Mouse (Mus musculus) embryonic facial prominence, embryonic 12.5 days (tissue): ENCODE measurements around the gene Duoxa2. TPM values are rescaled to one million over a fixed set of nuclear protein-coding genes. Genes with fewer than 3 reads are reported as not detected.
"Not testable (repeated sequence)": the region's sequence is repeated elsewhere in the genome, so short reads cannot be mapped to it uniquely, and the experiment has no call there.

ENCODE experiments used
- ATAC-seq: fragments of 200-750 bp; cut with Nextera tagmentation; 2 replicates; pipeline ENCODE4 v1.8.0; 2017; ENCODE audit not compliant: insufficient number of reproducible peaks, insufficient read depth, low FRiP score, low TSS enrichment
- H3K27ac ChIP-seq: fragments of 300-500 bp; sonication (generic); 2 replicates; pipeline ENCODE4 v1.5.1; 2016; ENCODE audit warnings: mild to moderate bottlenecking
- H3K27me3 ChIP-seq: fragments of 300-500 bp; sonication (generic); 2 replicates; pipeline ENCODE4 v1.6.1; 2016; ENCODE audit warnings: mild to moderate bottlenecking, moderate library complexity
- H3K36me3 ChIP-seq: fragments of 300-500 bp; sonication (generic); 2 replicates; pipeline ENCODE4 v1.6.1; 2016; ENCODE audit warnings: mild to moderate bottlenecking
- H3K4me1 ChIP-seq: fragments of 300-500 bp; sonication (generic); 2 replicates; pipeline ENCODE4 v1.6.1; 2016
- H3K4me2 ChIP-seq: fragments of 300-500 bp; sonication (generic); replicated peaks from 2 replicates; pipeline ENCODE4 v1.6.1; 2016; ENCODE audit warnings: mild to moderate bottlenecking, moderate library complexity
- H3K4me3 ChIP-seq: fragments of 300-500 bp; sonication (generic); 2 replicates; pipeline ENCODE4 v1.5.1; 2016; ENCODE audit warnings: mild to moderate bottlenecking
- H3K9ac ChIP-seq: fragments of 300-500 bp; sonication (generic); 2 replicates; pipeline ENCODE4 v1.6.1; 2016; ENCODE audit warnings: mild to moderate bottlenecking, moderate library complexity
- H3K9me3 ChIP-seq: fragments of 300-500 bp; sonication (generic); 2 replicates; pipeline ENCODE4 v1.6.1; 2016; ENCODE audit warnings: mild to moderate bottlenecking, moderate library complexity
- WGBS: fragments of 180-500 bp; shearing (Covaris S2); methylation state at CpG from one replicate; pipeline ENCODE4 v1.1.7; 2016; 5-methylcytosine and 5-hydroxymethylcytosine counted together
- polyA plus RNA-seq: library from polyadenylated mRNA; unstranded; fragments of >200 nt; fragmentation: Nextera tagmentation; extraction: Ambion mirVana; gene quantifications from 2 replicates; pipeline ENCODE4 v1.2.1, GENCODE M21; 2016

Duoxa2 gene
- polyA plus RNA-seq, 1 experiment from 2014 or later: not detected

GRCm38 (mm10) chr2:122312722-122313417 lies 14.2 kb downstream of the Duoxa2 start:
- peaks cover 54% of the 10 kb centered on the region for H3K27me3 ChIP-seq
- WGBS: 3% methylated on average over 27 of the region's 27 CpGs
- H3K36me3 ChIP-seq: no peaks in the 10 kb centered on the region
- no peak for ATAC-seq
- H3K4me1 ChIP-seq: peaks cover 4% of the 10 kb centered on the region; the same call in 1 of the 2 replicates
- no peak overlapping the region for H3K27ac ChIP-seq
- no peak overlapping the region for H3K4me3 ChIP-seq
- no peak overlapping the region for H3K9ac ChIP-seq
- H3K9me3 ChIP-seq: no peaks in the 10 kb centered on the region
- H3K4me2 ChIP-seq: peak overlapping the region; percentile 53

GRCm38 (mm10) chr2:122313536-122313935 lies 14.8 kb downstream of the Duoxa2 start, which contains the start of gene Duoxa1:
Gene Duoxa1, minus strand, starts transcription at chr2:122313730.
- WGBS: 2% methylated on average over 24 of the region's 24 CpGs
- no peak; the same call in 1 of the 2 replicates for ATAC-seq
- peaks cover 53% of the 10 kb centered on the region for H3K27me3 ChIP-seq
- H3K27ac ChIP-seq: no peak within 1 kb of the TSS
- H3K9me3 ChIP-seq: no peaks in the 10 kb centered on the region
- H3K4me3 ChIP-seq: peak within 1 kb of the TSS; percentile 22
- H3K4me1 ChIP-seq: peaks cover 4% of the 10 kb centered on the region; the same call in 1 of the 2 replicates
- H3K9ac ChIP-seq: peak within 1 kb of the TSS; percentile 19; the same call in 1 of the 2 replicates
- H3K4me2 ChIP-seq: peak within 1 kb of the TSS; percentile 53
- H3K36me3 ChIP-seq: no peaks in the 10 kb centered on the region

GRCm38 (mm10) chr2:122315372-122315771 lies 16.7 kb downstream of the Duoxa2 start, which contains the start of gene Duox1:
Gene Duox1, plus strand, starts transcription at chr2:122315672.
- Histone ChIP-seq H3K36me3 (no peaks in the 10 kb centered on the region), H3K4me2 (no peak within 1 kb of the TSS), H3K4me3 (no peak within 1 kb of the TSS), H3K27me3 (peaks cover 46% of the 10 kb centered on the region), H3K27ac (no peak within 1 kb of the TSS), H3K9ac (no peak within 1 kb of the TSS), H3K4me1 (peaks cover 4% of the 10 kb centered on the region; the same call in 1 of the 2 replicates), H3K9me3 (no peaks in the 10 kb centered on the region)
- no peak for ATAC-seq
- WGBS: 91% methylated on average over 7 of the region's 7 CpGs

- no peak overlapping the region for H3K27ac ChIP-seq
- 72% methylated on average over 4 of the region's 4 CpGs for WGBS
- ATAC-seq: no peak
- peaks cover 31% of the 10 kb centered on the region for H3K27me3 ChIP-seq
- no peaks in the 10 kb centered on the region for H3K36me3 ChIP-seq
- no peak overlapping the region for H3K4me3 ChIP-seq
- H3K9ac ChIP-seq: no peak overlapping the region
- H3K4me2 ChIP-seq: no peak overlapping the region
- peaks cover 4% of the 10 kb centered on the region; the same call in 1 of the 2 replicates for H3K4me1 ChIP-seq
- no peaks in the 10 kb centered on the region for H3K9me3 ChIP-seq
Measured at GRCm38 (mm10) chr2:122317384-122317783, 18.7 kb downstream of the Duoxa2 start.

- no peaks in the 10 kb centered on the region for H3K4me1 ChIP-seq
- H3K36me3 ChIP-seq: no peaks in the 10 kb centered on the region
- H3K9me3 ChIP-seq: no peaks in the 10 kb centered on the region
- H3K27ac ChIP-seq: no peak overlapping the region
- no peak for ATAC-seq
- H3K4me2 ChIP-seq: no peak overlapping the region
- 59% methylated on average over 3 of the region's 3 CpGs for WGBS
- no peak overlapping the region for H3K9ac ChIP-seq
- H3K27me3 ChIP-seq: no peaks in the 10 kb centered on the region
- no peak overlapping the region for H3K4me3 ChIP-seq
Measured at GRCm38 (mm10) chr2:122323960-122324359, 25.3 kb downstream of the Duoxa2 start.

DNA sequence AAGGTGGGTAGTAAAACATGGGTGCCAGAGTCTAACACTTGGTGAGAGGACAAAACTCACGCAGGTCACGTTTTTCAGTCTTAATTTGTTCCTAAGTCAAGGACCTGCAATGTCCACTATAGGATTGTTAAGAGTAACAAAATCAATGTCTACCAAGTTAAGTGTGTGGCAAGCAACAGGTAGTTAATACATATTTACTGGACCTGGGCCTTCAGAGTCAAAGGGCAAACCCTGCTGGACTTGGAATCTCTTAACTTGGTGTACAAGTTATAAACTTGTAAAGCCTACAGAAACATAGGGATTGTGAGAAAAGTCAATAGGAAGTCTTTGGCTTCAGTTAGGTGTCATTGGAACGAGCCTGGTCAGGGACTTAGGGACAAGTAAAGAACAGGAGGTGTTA lies 25.9 kb downstream of the Duoxa2 start:
- Histone ChIP-seq H3K36me3 (no peaks in the 10 kb centered on the region), H3K4me2 (no peak overlapping the region), H3K4me3 (no peak overlapping the region), H3K27ac (no peak overlapping the region), H3K27me3 (no peaks in the 10 kb centered on the region), H3K9ac (no peak overlapping the region), H3K9me3 (no peaks in the 10 kb centered on the region), H3K4me1 (no peaks in the 10 kb centered on the region)
- 76% methylated on average over 3 of the region's 3 CpGs for WGBS
- ATAC-seq: no peak

GRCm38 (mm10) chr2:122325361-122325760 lies 26.7 kb downstream of the Duoxa2 start:
- 48% methylated on average over 2 of the region's 2 CpGs for WGBS
- H3K4me2 ChIP-seq: no peak overlapping the region
- H3K9me3 ChIP-seq: no peaks in the 10 kb centered on the region

GRCm38 (mm10) chr2:122327986-122328385 lies 29.3 kb downstream of the Duoxa2 start:
- H3K9me3 ChIP-seq: no peaks in the 10 kb centered on the region
- H3K27ac ChIP-seq: no peak overlapping the region
- no peaks in the 10 kb centered on the region for H3K36me3 ChIP-seq
- H3K9ac ChIP-seq: no peak overlapping the region
- H3K4me2 ChIP-seq: no peak overlapping the region
- no peaks in the 10 kb centered on the region for H3K27me3 ChIP-seq
- no peaks in the 10 kb centered on the region for H3K4me1 ChIP-seq
- ATAC-seq: no peak
- WGBS: 69% methylated on average over 3 of the region's 3 CpGs
- no peak overlapping the region for H3K4me3 ChIP-seq

More at GRCm38 (mm10) chr2:122325361-122325760, 26.7 kb downstream of the Duoxa2 start:
- ATAC-seq: no peak
- Histone ChIP-seq H3K9ac (no peak overlapping the region), H3K4me1 (no peaks in the 10 kb centered on the region), H3K27ac (no peak overlapping the region), H3K4me3 (no peak overlapping the region), H3K36me3 (no peaks in the 10 kb centered on the region), H3K27me3 (no peaks in the 10 kb centered on the region)

- not testable (repeated sequence) for H3K9me3 ChIP-seq, H3K27me3 ChIP-seq, H3K4me2 ChIP-seq, H3K4me3 ChIP-seq, H3K9ac ChIP-seq, H3K27ac ChIP-seq, ATAC-seq, H3K4me1 ChIP-seq, H3K36me3 ChIP-seq
- 81% methylated on average over 6 of the region's 6 CpGs for WGBS
Measured at GRCm38 (mm10) chr2:122330317-122330716, 31.6 kb downstream of the Duoxa2 start.

GRCm38 (mm10) chr2:122332222-122332621 lies 33.5 kb downstream of the Duoxa2 start:
- no peaks in the 10 kb centered on the region for H3K9me3 ChIP-seq
- H3K36me3 ChIP-seq: no peaks in the 10 kb centered on the region
- H3K4me2 ChIP-seq: no peak overlapping the region
- H3K27me3 ChIP-seq: peaks cover 4% of the 10 kb centered on the region; the same call in 1 of the 2 replicates
- H3K9ac ChIP-seq: no peak overlapping the region
- 78% methylated on average over 3 of the region's 3 CpGs for WGBS
- H3K4me3 ChIP-seq: no peak overlapping the region
- H3K27ac ChIP-seq: no peak overlapping the region
- H3K4me1 ChIP-seq: no peaks in the 10 kb centered on the region
- ATAC-seq: no peak

GRCm38 (mm10) chr2:122334170-122334569 lies 35.5 kb downstream of the Duoxa2 start:
- H3K27me3 ChIP-seq: peaks cover 4% of the 10 kb centered on the region; the same call in 1 of the 2 replicates
- no peak overlapping the region for H3K27ac ChIP-seq
- H3K9ac ChIP-seq: no peak overlapping the region
- no peak overlapping the region for H3K4me2 ChIP-seq
- no peaks in the 10 kb centered on the region for H3K36me3 ChIP-seq
- H3K4me1 ChIP-seq: no peaks in the 10 kb centered on the region
- no peak for ATAC-seq
- H3K9me3 ChIP-seq: no peaks in the 10 kb centered on the region
- no peak overlapping the region for H3K4me3 ChIP-seq
- 70% methylated on average over 3 of the region's 3 CpGs for WGBS

GRCm38 (mm10) chr2:122337291-122337690 lies 38.6 kb downstream of the Duoxa2 start:
- no peaks in the 10 kb centered on the region for H3K4me1 ChIP-seq
- no peak for ATAC-seq
- 0 out of 2 replicates have a peak overlapping the region, but pooled peaks have one; percentile 5 for H3K4me3 ChIP-seq
- H3K4me2 ChIP-seq: peak overlapping the region; percentile 14
- peaks cover 4% of the 10 kb centered on the region; the same call in 1 of the 2 replicates for H3K27me3 ChIP-seq
- 66% methylated on average over 21 of the region's 21 CpGs for WGBS
- no peak overlapping the region for H3K9ac ChIP-seq
- no peaks in the 10 kb centered on the region for H3K36me3 ChIP-seq
- H3K27ac ChIP-seq: no peak overlapping the region
- no peaks in the 10 kb centered on the region for H3K9me3 ChIP-seq
